Mouse (Mus musculus): ENCODE results near the gene BC024978. TPM values are rescaled to one million over a fixed set of nuclear protein-coding genes. Genes with fewer than 3 reads are reported as not detected.
A peak's percentile ranks its signal among the peaks of the same experiment; 100 is the strongest.

Gene BC024978
- polyA plus RNA-seq, 1 experiment = 44.3 TPM

DNA sequence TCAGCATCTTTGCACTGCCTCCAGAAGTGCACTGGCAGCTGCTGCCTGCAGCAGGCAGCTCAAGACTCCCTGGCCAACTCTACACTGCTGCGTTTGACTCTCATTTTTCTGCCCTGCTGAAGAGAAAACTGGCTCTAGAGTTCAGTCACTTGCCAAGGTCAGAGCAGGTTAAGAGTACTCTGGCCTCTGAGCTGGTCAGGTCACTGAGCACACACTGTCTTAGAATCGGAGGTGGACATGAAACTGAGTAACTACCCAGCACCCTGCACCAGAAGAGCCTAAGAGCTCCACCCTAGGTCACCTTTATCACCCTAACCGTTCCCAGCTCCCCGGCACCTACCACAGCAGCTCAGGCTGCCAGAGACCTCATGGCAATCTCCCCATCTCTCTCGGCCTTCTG is 9.6 kb upstream of the BC024978 start:
- peaks cover 5% of the 10 kb centered on the region; the same call in 1 of the 2 replicates for H3K36me3 ChIP-seq (ENCODE audit: control insufficient read depth, insufficient read depth, low read length)
- H3K4me1 ChIP-seq (ENCODE audit: control insufficient read depth, insufficient read depth, low read length) = no peaks in the 10 kb centered on the region; the same call in 1 of the 2 replicates
- TF ChIP-seq POLR2A (IDR thresholded peaks at IDR 0.05; ENCODE audit: control insufficient read depth, low read depth, low read length) = no peak
- no peak for TF ChIP-seq CTCF (IDR thresholded peaks at IDR 0.05; ENCODE audit: control insufficient read depth, insufficient read depth, insufficient replicate concordance, low read depth, low read length)
- no peak overlapping the region for H3K27ac ChIP-seq (ENCODE audit: control insufficient read depth, insufficient read depth, low read depth, low read length)
- no peak overlapping the region for H3K4me3 ChIP-seq (ENCODE audit: control insufficient read depth, low read depth, low read length)
- no peaks in the 10 kb centered on the region for H3K27me3 ChIP-seq (ENCODE audit: control insufficient read depth, insufficient read depth, low read length)

DNA sequence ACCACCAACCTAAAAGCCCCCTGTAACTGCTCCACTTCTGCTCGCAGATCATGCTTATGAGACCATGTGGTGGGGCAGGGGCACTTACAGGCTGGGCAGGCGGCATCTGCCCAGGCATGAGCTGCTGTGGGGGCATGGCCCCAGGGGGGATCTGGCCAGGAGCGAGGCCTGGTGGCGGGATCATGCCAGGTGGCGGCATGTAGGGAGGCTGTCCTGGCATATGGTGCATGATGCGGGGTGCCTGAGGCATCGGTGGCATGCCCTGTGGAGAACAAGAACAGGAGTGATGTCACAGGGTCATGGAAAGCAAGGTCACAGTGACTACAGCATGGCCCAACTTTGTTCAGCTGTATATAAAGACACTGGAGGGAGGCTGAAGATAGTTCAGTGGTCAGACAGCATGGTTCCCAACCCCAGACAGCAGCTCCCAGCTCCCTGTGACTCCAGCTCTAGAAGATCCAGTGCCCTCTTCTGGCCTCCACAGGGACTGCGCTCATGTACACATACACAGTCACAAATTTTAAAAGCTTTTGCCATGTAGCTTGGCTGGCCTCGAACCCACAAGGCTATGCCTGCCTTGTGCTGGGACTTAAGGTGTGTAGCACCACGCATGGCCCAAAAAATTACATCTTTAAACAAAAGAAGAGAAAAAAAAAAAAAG is 6.2 kb upstream of the BC024978 start:
- peak; percentile 17; the same call in 1 of the 2 replicates for TF ChIP-seq CTCF (IDR thresholded peaks at IDR 0.05; ENCODE audit: control insufficient read depth, insufficient read depth, insufficient replicate concordance, low read depth, low read length)
- TF ChIP-seq POLR2A (IDR thresholded peaks at IDR 0.05; ENCODE audit: control insufficient read depth, low read depth, low read length) = no peak
- H3K36me3 ChIP-seq (ENCODE audit: control insufficient read depth, insufficient read depth, low read length) = peaks cover 9% of the 10 kb centered on the region; the same call in 1 of the 2 replicates
- H3K27ac ChIP-seq (ENCODE audit: control insufficient read depth, insufficient read depth, low read depth, low read length) = no peak overlapping the region
- no peaks in the 10 kb centered on the region for H3K27me3 ChIP-seq (ENCODE audit: control insufficient read depth, insufficient read depth, low read length)
- peaks cover 3% of the 10 kb centered on the region for H3K4me1 ChIP-seq (ENCODE audit: control insufficient read depth, insufficient read depth, low read length)
- no peak overlapping the region for H3K4me3 ChIP-seq (ENCODE audit: control insufficient read depth, low read depth, low read length)

DNA sequence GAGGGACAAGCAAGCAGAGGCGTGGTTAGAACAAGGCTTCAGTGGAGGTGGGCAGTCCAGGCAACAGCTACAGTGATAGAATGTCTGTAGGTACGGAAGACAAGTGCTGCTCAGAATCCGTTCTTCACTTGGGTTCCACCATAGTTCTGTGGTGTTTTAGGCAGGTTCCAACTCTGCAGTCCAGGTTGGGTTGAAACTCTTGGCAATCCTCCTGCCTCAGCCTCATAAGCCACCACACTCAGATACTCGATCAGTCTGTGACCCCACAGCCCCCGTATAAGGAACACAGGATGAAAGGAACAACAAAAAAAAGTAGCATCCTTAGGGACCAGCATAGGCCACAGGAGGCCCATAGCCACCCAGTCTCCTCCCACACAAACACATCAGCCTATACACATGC is 3.1 kb upstream of the BC024978 start:
- Histone ChIP-seq H3K27me3 (ENCODE audit: control insufficient read depth, insufficient read depth, low read length) (no peaks in the 10 kb centered on the region), H3K27ac (ENCODE audit: control insufficient read depth, insufficient read depth, low read depth, low read length) (no peak overlapping the region), H3K4me1 (ENCODE audit: control insufficient read depth, insufficient read depth, low read length) (peaks cover 9% of the 10 kb centered on the region), H3K4me3 (ENCODE audit: control insufficient read depth, low read depth, low read length) (peak overlapping the region; percentile 17), H3K36me3 (ENCODE audit: control insufficient read depth, insufficient read depth, low read length) (peaks cover 11% of the 10 kb centered on the region)
- TF ChIP-seq POLR2A (IDR thresholded peaks at IDR 0.05; ENCODE audit: control insufficient read depth, low read depth, low read length) (no peak), CTCF (IDR thresholded peaks at IDR 0.05; ENCODE audit: control insufficient read depth, insufficient read depth, insufficient replicate concordance, low read depth, low read length) (no peak)

DNA sequence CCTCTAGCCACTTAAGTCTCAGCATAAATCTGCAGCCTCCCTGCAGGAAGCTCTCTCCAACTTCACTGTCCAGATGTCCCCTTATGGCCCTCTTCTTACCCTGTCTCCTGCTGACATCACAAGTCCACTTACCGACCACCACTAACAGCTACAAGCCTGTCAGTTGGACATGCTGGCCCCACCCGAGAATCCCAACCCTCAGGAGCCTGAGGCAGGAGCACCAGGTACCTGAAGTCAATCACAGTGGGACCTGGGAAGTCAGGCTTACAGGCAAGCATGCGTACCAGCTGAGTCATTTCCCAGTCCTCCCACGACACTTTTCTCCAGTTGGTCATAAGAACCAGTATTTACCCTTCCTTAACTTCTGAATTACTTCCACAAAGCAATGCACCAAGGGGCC is 1.9 kb upstream of the BC024978 start:
- Histone ChIP-seq H3K27me3 (ENCODE audit: control insufficient read depth, insufficient read depth, low read length) (no peaks in the 10 kb centered on the region), H3K27ac (ENCODE audit: control insufficient read depth, insufficient read depth, low read depth, low read length) (no peak overlapping the region; the same call in 1 of the 2 replicates), H3K36me3 (ENCODE audit: control insufficient read depth, insufficient read depth, low read length) (peaks cover 9% of the 10 kb centered on the region), H3K4me1 (ENCODE audit: control insufficient read depth, insufficient read depth, low read length) (peaks cover 11% of the 10 kb centered on the region), H3K4me3 (ENCODE audit: control insufficient read depth, low read depth, low read length) (peak overlapping the region; percentile 35)
- TF ChIP-seq POLR2A (IDR thresholded peaks at IDR 0.05; ENCODE audit: control insufficient read depth, low read depth, low read length) (no peak), CTCF (IDR thresholded peaks at IDR 0.05; ENCODE audit: control insufficient read depth, insufficient read depth, insufficient replicate concordance, low read depth, low read length) (no peak)

DNA sequence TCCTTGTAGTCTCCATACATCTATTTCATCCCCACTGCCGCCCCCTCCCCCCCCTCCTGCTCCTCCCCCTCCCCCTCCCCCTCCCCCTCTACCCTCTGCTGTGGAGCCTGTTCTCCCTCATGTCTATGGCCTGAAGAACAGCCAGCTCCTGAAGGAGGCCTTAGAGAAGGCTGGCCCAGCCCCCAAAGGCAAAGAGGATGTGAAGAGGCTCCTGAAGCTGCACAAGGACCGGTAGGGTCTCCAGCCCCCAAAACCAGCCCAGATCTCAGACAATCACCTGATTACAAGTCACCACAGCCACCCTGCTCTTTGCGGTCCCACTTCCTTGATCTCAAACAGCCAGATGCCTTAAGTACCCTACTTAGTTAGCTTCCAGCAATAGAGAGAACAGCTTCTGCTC is 1.6 kb downstream of the BC024978 start:
- Histone ChIP-seq H3K27ac (ENCODE audit: control insufficient read depth, insufficient read depth, low read depth, low read length) (peak overlapping the region; percentile 75), H3K4me3 (ENCODE audit: control insufficient read depth, low read depth, low read length) (no peak overlapping the region), H3K36me3 (ENCODE audit: control insufficient read depth, insufficient read depth, low read length) (peaks cover 6% of the 10 kb centered on the region)

DNA sequence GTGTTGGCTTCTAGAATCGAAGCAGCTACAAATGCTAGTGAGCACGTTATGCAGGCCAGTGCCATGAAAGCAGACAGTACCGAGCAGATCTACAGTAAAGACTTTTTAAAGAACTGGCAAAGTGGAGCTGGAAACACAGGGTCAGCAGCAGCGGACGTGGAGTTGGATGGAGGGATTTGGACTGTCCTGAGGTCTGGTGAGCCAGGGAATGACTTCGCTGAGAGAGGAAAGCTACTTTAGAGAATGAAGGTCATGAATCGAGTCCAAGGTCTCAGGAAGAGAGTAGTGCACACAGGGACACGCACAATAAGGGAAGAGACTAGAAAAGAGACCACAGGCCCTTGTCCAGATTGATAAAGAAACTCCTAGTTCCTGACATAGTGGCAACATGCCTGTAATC is 2.1 kb downstream of the BC024978 start:
- TF ChIP-seq CTCF (IDR thresholded peaks at IDR 0.05; ENCODE audit: control insufficient read depth, insufficient read depth, insufficient replicate concordance, low read depth, low read length) (no peak), POLR2A (IDR thresholded peaks at IDR 0.05; ENCODE audit: control insufficient read depth, low read depth, low read length) (no peak)
- H3K4me1 ChIP-seq (ENCODE audit: control insufficient read depth, insufficient read depth, low read length) = peaks cover 8% of the 10 kb centered on the region
- H3K4me3 ChIP-seq (ENCODE audit: control insufficient read depth, low read depth, low read length) = no peak overlapping the region
- peaks cover 6% of the 10 kb centered on the region for H3K36me3 ChIP-seq (ENCODE audit: control insufficient read depth, insufficient read depth, low read length)
- H3K27me3 ChIP-seq (ENCODE audit: control insufficient read depth, insufficient read depth, low read length) = no peaks in the 10 kb centered on the region
- H3K27ac ChIP-seq (ENCODE audit: control insufficient read depth, insufficient read depth, low read depth, low read length) = peak overlapping the region; percentile 75

More for the DNA sequence above, 1.6 kb downstream of the BC024978 start:
- TF ChIP-seq POLR2A (IDR thresholded peaks at IDR 0.05; ENCODE audit: control insufficient read depth, low read depth, low read length) (no peak), CTCF (IDR thresholded peaks at IDR 0.05; ENCODE audit: control insufficient read depth, insufficient read depth, insufficient replicate concordance, low read depth, low read length) (no peak)
- Histone ChIP-seq H3K4me1 (ENCODE audit: control insufficient read depth, insufficient read depth, low read length) (peaks cover 10% of the 10 kb centered on the region), H3K27me3 (ENCODE audit: control insufficient read depth, insufficient read depth, low read length) (no peaks in the 10 kb centered on the region)

DNA sequence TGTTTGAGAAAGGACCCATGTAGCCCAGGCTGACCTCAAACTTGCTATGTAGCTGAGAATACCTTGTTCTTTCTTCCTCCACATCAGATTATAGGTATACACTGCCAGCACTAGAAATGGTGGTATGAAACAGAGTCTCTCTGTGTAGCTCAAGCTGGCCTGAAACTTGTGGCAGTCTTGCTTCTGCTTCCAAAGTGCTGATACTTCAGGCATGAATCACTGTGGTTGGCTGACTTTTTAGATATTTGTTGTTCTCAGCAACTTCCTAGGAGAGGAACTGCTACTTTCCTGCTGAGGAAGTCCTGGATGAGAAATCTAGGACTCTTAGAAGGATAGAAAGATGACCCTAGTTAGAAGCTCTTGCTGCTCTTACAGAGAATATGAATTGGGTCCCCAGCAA is 2.8 kb downstream of the BC024978 start:
- Histone ChIP-seq H3K27ac (ENCODE audit: control insufficient read depth, insufficient read depth, low read depth, low read length) (no peak overlapping the region), H3K36me3 (ENCODE audit: control insufficient read depth, insufficient read depth, low read length) (peaks cover 6% of the 10 kb centered on the region), H3K4me1 (ENCODE audit: control insufficient read depth, insufficient read depth, low read length) (peaks cover 8% of the 10 kb centered on the region), H3K27me3 (ENCODE audit: control insufficient read depth, insufficient read depth, low read length) (no peaks in the 10 kb centered on the region), H3K4me3 (ENCODE audit: control insufficient read depth, low read depth, low read length) (no peak overlapping the region)
- TF ChIP-seq POLR2A (IDR thresholded peaks at IDR 0.05; ENCODE audit: control insufficient read depth, low read depth, low read length) (no peak), CTCF (IDR thresholded peaks at IDR 0.05; ENCODE audit: control insufficient read depth, insufficient read depth, insufficient replicate concordance, low read depth, low read length) (no peak)

Measured in testis, adult 2 months (tissue).